Mouse (Mus musculus) ES-E14 (cell line): ENCODE measurements at regions not wholly inside any gene's neighbourhood (a gene's known extent, or its start where the extent isn't known, plus 50 kb on each side); places are given as distances from the start of the nearest gene placed in this dataset.

Source experiments
- DNase-seq: peaks from one replicate; pipeline ENCODE4 v3.0.0-alpha.2; 2013; ENCODE audit warnings: low read depth, low spot score
- H3K27ac ChIP-seq: 2 replicates; pipeline ENCODE4 v1.5.1; 2012; ENCODE audit warnings: low read depth, mild to moderate bottlenecking, low read length, moderate library complexity, mixed read lengths; ENCODE audit not compliant: poor library complexity, insufficient read depth, severe bottlenecking
- H3K36me3 ChIP-seq: 2 replicates; pipeline ENCODE4 v1.6.1; 2012; ENCODE audit warnings: mild to moderate bottlenecking, low read length, moderate library complexity, mixed read lengths; ENCODE audit not compliant: control insufficient read depth, poor library complexity, insufficient read depth, severe bottlenecking
- H3K4me1 ChIP-seq, 2 experiments: fragments of 150-350 bp in 1 of 2; sonication (generic) in 1 of 2; 2 replicates each; pipeline ENCODE4 v1.6.1; 2012; ENCODE audit warnings: low read length in 2 of 2, mild to moderate bottlenecking in 1 of 2, mixed read lengths in 1 of 2; ENCODE audit not compliant: control insufficient read depth in 2 of 2, insufficient read depth in 2 of 2, poor library complexity in 1 of 2
- H3K4me3 ChIP-seq, 2 experiments: fragments of 150-350 bp in 1 of 2; sonication (generic) in 1 of 2; 2 replicates each; pipeline ENCODE4 v1.5.1; 2012; ENCODE audit warnings: low read length in 2 of 2, low read depth in 1 of 2, mild to moderate bottlenecking in 1 of 2, mixed read lengths in 1 of 2; ENCODE audit not compliant: insufficient read depth in 1 of 2, poor library complexity in 1 of 2, severe bottlenecking in 1 of 2
- H3K9ac ChIP-seq: 2 replicates; pipeline ENCODE4 v1.6.1; 2012; ENCODE audit warnings: low read depth, mild to moderate bottlenecking, low read length, mixed read lengths; ENCODE audit not compliant: poor library complexity, insufficient read depth, severe bottlenecking
- H3K9me3 ChIP-seq: fragments of 150-350 bp; sonication (generic); 2 replicates; pipeline ENCODE4 v1.6.1; 2012; ENCODE audit warnings: low read depth, mild to moderate bottlenecking, low read length; ENCODE audit not compliant: control insufficient read depth, insufficient read depth
- CHD2 ChIP-seq: IDR thresholded peaks from 2 replicates; pipeline ENCODE4 v1.6.1; 2014; ENCODE audit warnings: mild to moderate bottlenecking, low read depth, low read length, inconsistent platforms
- HCFC1 ChIP-seq: IDR thresholded peaks from 2 replicates; pipeline ENCODE4 v1.6.1; 2012; ENCODE audit warnings: low read length, inconsistent platforms, borderline replicate concordance; ENCODE audit not compliant: insufficient read depth
- MAFK ChIP-seq: IDR thresholded peaks from 2 replicates; pipeline ENCODE4 v1.6.1; 2014; ENCODE audit warnings: mild to moderate bottlenecking, low read depth, low read length, inconsistent platforms; ENCODE audit not compliant: insufficient read depth
- ZC3H11A ChIP-seq: IDR thresholded peaks from 2 replicates; pipeline ENCODE4 v1.6.1; 2012; ENCODE audit warnings: low read depth, mild to moderate bottlenecking, inconsistent platforms, low read length, borderline replicate concordance
- ZNF384 ChIP-seq: IDR thresholded peaks from 2 replicates; pipeline ENCODE4 v1.6.1; 2012; ENCODE audit warnings: low read depth, low read length, inconsistent platforms
- in situ Hi-C, 2 experiments: fragments of 600-800 bp; cut with MboI; formaldehyde crosslinking; loops; one replicate each; pipeline ENCODE4 v1.15.1; 2025; ENCODE audit warnings: low sequenced_read_pairs in 2 of 2, inconsistent platforms in 1 of 2; ENCODE audit not compliant: unreplicated experiment in 2 of 2

DNA sequence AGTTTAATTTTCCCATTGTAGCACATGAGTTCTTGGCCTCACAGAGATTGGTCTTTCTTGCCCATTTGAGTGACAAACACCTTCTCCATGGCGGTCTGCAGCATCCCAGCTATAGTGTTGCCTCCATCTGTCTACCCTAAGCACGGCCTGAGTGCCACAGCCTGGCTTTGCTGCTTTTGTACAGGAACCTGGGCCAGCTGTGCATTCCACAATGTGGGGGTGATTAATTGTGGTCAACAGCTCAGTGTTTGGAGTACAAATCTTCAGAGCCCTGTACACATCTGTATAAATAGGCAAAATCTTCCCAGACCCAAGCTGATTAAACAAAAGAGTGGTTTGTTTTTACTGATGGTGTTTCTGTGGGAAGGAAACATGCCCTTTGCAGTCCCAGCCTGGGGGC, 145.3 kb upstream of the Arg1 start:
- in situ Hi-C loops, result no loop called here
- TF ChIP-seq CHD2, result no peak
- TF ChIP-seq ZNF384, result no peak
- no peaks in the 10 kb centered on the region for H3K36me3 ChIP-seq

DNA sequence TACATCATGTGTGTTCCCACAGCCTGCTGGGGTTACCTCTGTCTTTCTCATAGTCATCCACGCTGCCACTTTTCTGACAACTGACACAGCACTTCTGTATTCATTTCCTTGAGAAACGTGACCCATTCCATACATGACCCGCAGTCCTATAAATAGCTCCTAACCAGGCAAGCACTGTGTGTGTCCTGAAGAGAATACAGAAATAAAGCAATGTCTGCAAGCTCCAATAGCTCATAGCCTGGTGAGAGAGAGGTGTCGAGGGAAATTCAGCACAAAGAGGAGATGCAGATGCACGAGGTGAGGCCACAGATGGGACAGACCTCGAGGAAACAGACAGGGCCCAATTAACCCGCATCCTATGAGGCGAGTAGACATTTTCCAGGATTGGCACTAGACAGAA, 141.0 kb upstream of the Arg1 start:
- in situ Hi-C loops, result no loop called here

More for the DNA sequence above, 145.3 kb upstream of the Arg1 start:
- Histone ChIP-seq H3K4me3 (no peak overlapping the region), H3K9me3 (no peaks in the 10 kb centered on the region), H3K9ac (no peak overlapping the region), H3K27ac (no peak overlapping the region), H3K4me1 (no peaks in the 10 kb centered on the region)
- no peak for DNase-seq

DNA sequence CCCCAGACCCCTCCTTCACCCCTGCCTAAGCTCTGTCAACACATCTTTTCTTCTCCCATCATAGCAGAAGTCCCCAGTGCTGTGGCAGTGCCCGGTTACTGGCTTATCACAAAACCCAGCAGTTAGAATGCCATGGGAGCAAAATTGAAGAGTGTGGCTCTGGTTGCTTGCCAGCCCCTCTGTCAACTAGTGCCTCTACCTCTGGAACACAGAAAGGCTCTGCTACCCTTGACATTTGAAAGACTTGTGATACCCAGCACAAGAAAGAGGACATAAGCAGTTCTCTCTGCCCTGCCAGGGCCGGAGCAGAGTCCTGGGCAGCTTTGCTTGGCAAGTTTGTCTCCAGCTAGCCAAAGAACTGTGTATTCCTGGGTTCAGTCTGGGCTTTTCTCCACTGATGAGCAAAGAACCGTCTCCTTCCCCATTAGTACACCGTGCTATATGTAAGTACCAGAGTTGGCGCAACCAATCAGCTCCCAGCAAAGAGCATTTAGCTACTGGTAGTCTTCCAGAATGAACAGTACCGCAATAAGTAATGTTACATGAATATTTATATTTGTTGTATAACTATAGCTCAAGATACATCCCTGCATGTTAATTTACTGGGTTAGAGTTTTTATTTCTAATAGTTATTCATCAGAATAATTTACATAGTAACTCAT, 137.5 kb upstream of the Arg1 start:
- Histone ChIP-seq H3K27ac (no peak overlapping the region), H3K9me3 (no peaks in the 10 kb centered on the region), H3K4me3 (no peak overlapping the region), H3K9ac (no peak overlapping the region), H3K4me1 (no peaks in the 10 kb centered on the region), H3K36me3 (no peaks in the 10 kb centered on the region)
- DNase-seq, result no peak
- TF ChIP-seq CHD2 (no peak), MAFK (no peak), ZC3H11A (no peak), ZNF384 (no peak), HCFC1 (no peak)
- in situ Hi-C loops, result no loop called here

More for the DNA sequence above, 141.0 kb upstream of the Arg1 start:
- H3K4me1 ChIP-seq, result no peaks in the 10 kb centered on the region
- no peaks in the 10 kb centered on the region for H3K9me3 ChIP-seq
- no peak for DNase-seq
- no peak overlapping the region for H3K4me3 ChIP-seq
- H3K36me3 ChIP-seq, result no peaks in the 10 kb centered on the region
- no peak overlapping the region for H3K27ac ChIP-seq
- TF ChIP-seq HCFC1, result no peak
- no peak for TF ChIP-seq ZC3H11A
- no peak for TF ChIP-seq MAFK
- TF ChIP-seq ZNF384, result no peak
- TF ChIP-seq CHD2, result no peak
- H3K9ac ChIP-seq, result no peak overlapping the region

DNA sequence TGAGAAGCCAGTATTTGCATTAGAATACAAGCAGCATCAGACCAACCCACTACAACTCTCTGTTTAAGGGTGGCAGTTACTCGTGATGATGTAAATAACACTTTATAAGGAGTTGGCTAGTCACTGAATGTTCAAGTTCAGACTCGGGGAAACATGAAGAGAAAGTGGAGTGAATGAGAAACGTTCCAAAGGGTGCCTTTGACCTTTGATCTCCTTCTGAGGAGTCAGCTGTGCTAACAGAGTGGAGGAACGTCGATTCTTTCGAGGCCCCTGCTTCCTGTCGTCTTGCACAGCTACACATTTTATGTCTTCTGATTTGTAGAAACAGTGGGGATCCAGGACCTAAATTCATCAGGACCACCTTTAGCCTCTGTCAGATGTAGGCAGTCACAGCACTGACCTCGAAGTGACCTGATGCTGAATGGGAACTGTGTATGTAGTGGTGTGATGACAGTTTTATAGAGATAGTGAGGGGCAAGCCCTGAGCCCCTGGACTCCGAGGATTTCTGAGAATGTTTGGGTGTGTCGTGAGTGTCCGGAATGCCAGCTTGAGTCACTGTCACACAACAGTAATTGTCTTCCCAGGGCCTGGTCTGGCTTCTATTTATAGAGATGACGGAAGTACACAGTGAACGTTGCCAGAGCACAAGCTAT, 134.2 kb upstream of the Arg1 start:
- in situ Hi-C loops, result no loop called here
- no peak for DNase-seq
- H3K9me3 ChIP-seq, result no peaks in the 10 kb centered on the region
- no peaks in the 10 kb centered on the region for H3K4me1 ChIP-seq
- no peak overlapping the region for H3K9ac ChIP-seq
- H3K36me3 ChIP-seq, result no peaks in the 10 kb centered on the region
- no peak overlapping the region for H3K4me3 ChIP-seq
- no peak for TF ChIP-seq MAFK
- TF ChIP-seq ZNF384, result no peak
- no peak for TF ChIP-seq ZC3H11A
- TF ChIP-seq CHD2, result no peak
- H3K27ac ChIP-seq, result no peak overlapping the region

DNA sequence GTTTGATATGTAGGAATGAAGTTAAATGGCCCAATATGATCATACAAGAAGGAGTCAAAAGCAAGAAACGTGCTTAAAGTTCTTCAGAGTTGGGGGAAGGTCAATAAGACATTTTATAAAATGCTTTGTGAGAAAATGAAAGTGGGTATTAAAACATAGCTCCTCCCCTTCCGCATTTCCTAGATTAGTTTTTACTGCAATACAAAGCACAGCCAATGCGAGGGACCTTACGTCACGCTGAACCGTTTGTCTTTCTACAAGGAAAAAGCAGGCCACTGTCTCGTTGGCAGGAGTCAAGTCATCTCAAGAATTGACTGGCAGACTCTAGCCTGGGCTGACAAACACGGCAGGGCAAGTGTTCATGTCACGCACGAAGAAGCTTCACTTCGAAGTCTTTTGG, 131.4 kb upstream of the Arg1 start:
- Histone ChIP-seq H3K36me3 (no peaks in the 10 kb centered on the region), H3K27ac (no peak overlapping the region), H3K9ac (no peak overlapping the region), H3K9me3 (no peaks in the 10 kb centered on the region), H3K4me3 (no peak overlapping the region), H3K4me1 (no peaks in the 10 kb centered on the region)
- TF ChIP-seq HCFC1 (no peak), MAFK (no peak), ZC3H11A (no peak), CHD2 (no peak), ZNF384 (no peak)
- no peak for DNase-seq
- in situ Hi-C loops, result no loop called here
